Mouse (Mus musculus) heart, embryonic 14.5 days (tissue): ENCODE results near the gene Frrs1. TPM values are rescaled to one million over a fixed set of nuclear protein-coding genes. Genes with fewer than 3 reads are reported as not detected.
"Not testable (repeated sequence)": the region's sequence is repeated elsewhere in the genome, so short reads cannot be mapped to it uniquely, and the experiment has no call there.

Experiments used
- ATAC-seq: fragments of 200-750 bp; cut with Nextera tagmentation; 2 replicates; pipeline ENCODE4 v1.8.0; 2017; ENCODE audit warnings: low read depth, moderate TSS enrichment; ENCODE audit not compliant: insufficient number of reproducible peaks, insufficient read depth, low FRiP score
- H3K27ac ChIP-seq, 2 experiments: fragments of 200-500 bp in 1 of 2; fragments of 300-500 bp in 1 of 2; sonication (generic) in 1 of 2; replicated peaks in 1 of 2; 2 replicates each; pipeline ENCODE4 v1.5.1; 2012 to 2014; ENCODE audit warnings: low read depth in 2 of 2, low read length in 2 of 2, control low read depth in 1 of 2, mild to moderate bottlenecking in 1 of 2, mixed read lengths in 1 of 2; ENCODE audit not compliant: control insufficient read depth in 1 of 2, insufficient read depth in 1 of 2
- H3K27me3 ChIP-seq: fragments of 300-500 bp; sonication (generic); 2 replicates; pipeline ENCODE4 v1.6.1; 2014; ENCODE audit warnings: mild to moderate bottlenecking, low read length, control low read depth; ENCODE audit not compliant: control insufficient read depth, insufficient read depth
- H3K36me3 ChIP-seq: fragments of 300-500 bp; sonication (generic); 2 replicates; pipeline ENCODE4 v1.6.1; 2014; ENCODE audit warnings: mild to moderate bottlenecking, control low read depth, low read length, mixed read lengths; ENCODE audit not compliant: control insufficient read depth, insufficient read depth
- H3K4me1 ChIP-seq, 2 experiments: fragments of 200-500 bp in 1 of 2; fragments of 300-500 bp in 1 of 2; sonication (generic) in 1 of 2; 2 replicates each; pipeline ENCODE4 v1.6.1; 2012 to 2014; ENCODE audit warnings: low read length in 2 of 2, control low read depth in 1 of 2, mixed read lengths in 1 of 2; ENCODE audit not compliant: control insufficient read depth in 2 of 2, insufficient read depth in 2 of 2
- H3K4me2 ChIP-seq: fragments of 300-500 bp; sonication (generic); 2 replicates; pipeline ENCODE4 v1.6.1; 2014; ENCODE audit warnings: mild to moderate bottlenecking, low read length
- H3K4me3 ChIP-seq, 2 experiments: fragments of 200-500 bp in 1 of 2; fragments of 300-500 bp in 1 of 2; sonication (generic) in 1 of 2; 2 replicates each; pipeline ENCODE4 v1.5.1; 2012 to 2014; ENCODE audit warnings: low read length in 2 of 2, mild to moderate bottlenecking in 2 of 2, control low read depth in 1 of 2, low read depth in 1 of 2, moderate library complexity in 1 of 2; ENCODE audit not compliant: control insufficient read depth in 1 of 2, insufficient read depth in 1 of 2
- H3K9ac ChIP-seq: fragments of 300-500 bp; sonication (generic); 2 replicates; pipeline ENCODE4 v1.6.1; 2014; ENCODE audit warnings: mild to moderate bottlenecking, low read length
- H3K9me3 ChIP-seq: fragments of 300-500 bp; sonication (generic); 2 replicates; pipeline ENCODE4 v1.6.1; 2016; ENCODE audit warnings: low read length, control low read depth; ENCODE audit not compliant: control insufficient read depth
- WGBS: fragments of 180-500 bp; shearing (Covaris S2); extraction: QIAGEN DNeasy Blood & Tissue Kit; methylation state at CpG from one replicate; pipeline ENCODE4 v1.1.7; 2014; 5-methylcytosine and 5-hydroxymethylcytosine counted together
- polyA plus RNA-seq: library from polyadenylated mRNA; unstranded; fragments of >200 nt; fragmentation: Nextera tagmentation; extraction: Ambion mirVana; gene quantifications from 2 replicates; pipeline ENCODE4 v1.2.1, GENCODE M21; 2014

The Frrs1 gene
- polyA plus RNA-seq = 20.7 and 24.7 TPM in 2 replicates

DNA sequence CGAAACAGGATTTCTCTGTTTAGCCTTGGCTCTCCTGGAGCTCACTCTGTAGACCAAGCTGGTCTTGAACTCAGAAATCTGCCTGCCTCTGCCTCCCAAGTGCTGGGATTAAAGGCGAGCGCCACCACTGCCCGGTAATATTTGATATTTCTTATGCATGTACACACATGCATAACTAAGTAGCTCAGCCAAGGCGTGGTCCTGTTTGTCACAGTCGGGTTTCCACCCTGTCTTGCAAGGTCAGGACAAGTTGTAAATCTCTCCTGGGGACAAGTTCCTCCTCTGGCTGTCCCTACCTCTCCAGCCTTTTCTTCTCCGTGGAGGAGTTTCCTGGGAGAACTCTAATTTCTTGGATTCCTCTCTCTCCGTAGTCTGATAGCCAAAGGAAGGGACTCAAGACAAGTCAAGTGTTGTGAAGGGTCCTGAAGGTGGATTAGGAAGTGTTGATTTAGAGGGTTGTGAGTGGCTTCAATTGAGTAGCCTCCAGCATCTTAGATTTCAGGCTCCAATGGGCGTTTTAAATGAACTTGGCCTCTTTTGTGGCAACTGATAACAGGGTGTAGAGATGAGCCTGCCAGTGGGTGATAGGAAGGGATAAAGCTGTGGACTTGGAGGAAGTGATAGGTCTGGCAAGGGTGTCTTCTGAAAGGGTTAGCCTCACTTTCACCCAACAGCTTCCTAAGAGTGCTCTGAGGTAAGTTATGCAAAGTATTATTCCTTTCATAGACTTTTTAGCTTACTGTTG is at the start of gene Frrs1:
Gene Frrs1 (plus strand): TSS at position 524 of the 745 bp plus-strand sequence.
- 75% methylated on average over 9 of the region's 9 CpGs for WGBS
- Histone ChIP-seq H3K4me1 (no peaks in the 10 kb centered on the region), H3K27ac (no peak within 1 kb of the TSS), H3K9me3 (no peaks in the 10 kb centered on the region), H3K4me2 (no peak within 1 kb of the TSS), H3K4me3 (no peak within 1 kb of the TSS), H3K36me3 (no peaks in the 10 kb centered on the region), H3K9ac (no peak within 1 kb of the TSS), H3K27me3 (no peaks in the 10 kb centered on the region)
- ATAC-seq = no peak

DNA sequence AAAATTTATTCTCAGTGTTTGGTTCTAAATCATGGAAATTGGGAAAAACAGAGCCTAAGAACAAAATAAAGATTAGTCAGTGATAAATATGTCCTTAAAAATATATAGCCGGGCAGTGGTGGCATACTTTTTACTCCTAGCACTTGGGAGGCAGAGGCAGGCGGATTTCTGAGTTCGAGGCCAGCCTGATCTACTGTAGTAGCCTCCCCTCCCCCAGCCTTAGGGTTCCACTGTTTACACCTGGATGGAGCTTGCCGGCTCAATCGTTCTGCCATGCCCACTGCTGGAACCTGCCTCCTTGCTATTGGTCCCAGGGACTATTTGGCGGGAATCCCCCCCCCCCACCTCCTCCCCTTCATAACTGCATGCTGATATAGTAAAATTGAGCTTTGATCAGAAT is 48.9 kb upstream of the Frrs1 start:
- H3K4me1 ChIP-seq = peaks cover 3 to 12% of the 10 kb centered on the region in 2 experiments
- 88% methylated on average over 6 of the region's 6 CpGs for WGBS
- H3K4me2 ChIP-seq, H3K9ac ChIP-seq, H3K9me3 ChIP-seq, H3K4me3 ChIP-seq, H3K27me3 ChIP-seq, H3K27ac ChIP-seq, ATAC-seq, H3K36me3 ChIP-seq: not testable (repeated sequence)

DNA sequence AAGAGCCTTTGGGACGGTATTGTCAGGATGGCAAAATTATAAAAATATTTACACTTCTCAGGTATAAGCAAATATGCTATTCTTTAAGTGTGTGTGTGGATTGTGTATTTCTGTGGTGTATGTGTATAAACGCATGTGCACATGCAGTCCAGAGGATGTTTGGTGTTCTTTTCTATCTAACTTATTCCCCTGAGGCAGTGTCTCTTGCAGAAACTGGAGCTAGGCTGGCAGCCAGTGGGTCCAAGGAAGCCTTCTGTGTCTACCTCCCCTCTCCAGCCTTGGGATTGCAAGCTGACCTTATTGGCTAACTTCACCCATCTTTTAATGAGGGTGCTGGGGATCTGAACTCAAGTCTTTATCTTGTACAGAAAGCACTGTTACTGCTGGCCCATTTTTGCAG is 46.3 kb upstream of the Frrs1 start:
- H3K36me3 ChIP-seq = no peaks in the 10 kb centered on the region
- WGBS = 83% methylated on average over 2 of the region's 2 CpGs
- H3K27me3 ChIP-seq = no peaks in the 10 kb centered on the region
- no peak for ATAC-seq
- peaks cover 3 to 20% of the 10 kb centered on the region in 2 experiments for H3K4me1 ChIP-seq
- H3K4me3 ChIP-seq = no peak overlapping the region
- H3K9me3 ChIP-seq = no peaks in the 10 kb centered on the region
- no peak overlapping the region for H3K9ac ChIP-seq
- no peak overlapping the region for H3K27ac ChIP-seq
- no peak overlapping the region for H3K4me2 ChIP-seq

DNA sequence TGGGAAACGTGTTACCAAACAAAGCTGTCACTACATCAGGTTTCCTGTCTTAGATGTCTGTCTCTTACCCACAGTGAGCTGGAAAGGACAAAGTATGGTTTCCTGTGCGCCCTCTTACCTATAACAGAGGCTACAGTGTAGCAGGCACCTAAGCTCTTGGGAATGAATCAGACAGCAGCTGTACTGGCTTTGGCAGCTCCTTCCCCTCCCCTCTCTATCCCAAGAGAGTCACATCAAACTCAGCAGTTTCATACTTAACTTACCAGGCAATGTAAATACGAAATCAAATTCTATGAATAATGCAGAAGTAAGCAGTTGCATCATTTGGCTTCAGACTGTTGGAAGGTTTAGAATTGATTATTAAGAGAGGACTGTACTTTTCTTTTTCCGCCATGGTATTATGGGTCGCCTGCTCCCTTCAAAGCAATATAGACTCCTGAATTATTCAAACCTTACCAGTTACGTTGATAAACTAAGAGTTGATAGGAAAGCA is 43.9 kb upstream of the Frrs1 start:
- no peak overlapping the region for H3K4me2 ChIP-seq
- H3K27me3 ChIP-seq = no peaks in the 10 kb centered on the region
- WGBS = 81% methylated on average over 6 of the region's 6 CpGs
- no peak overlapping the region for H3K4me3 ChIP-seq
- no peaks in the 10 kb centered on the region for H3K36me3 ChIP-seq
- no peaks in the 10 kb centered on the region for H3K9me3 ChIP-seq
- H3K27ac ChIP-seq = no peak overlapping the region
- no peak overlapping the region for H3K9ac ChIP-seq
- peaks cover 0 to 14% of the 10 kb centered on the region in 2 experiments; a peak in 2 of 4 replicates for H3K4me1 ChIP-seq
- ATAC-seq = no peak

DNA sequence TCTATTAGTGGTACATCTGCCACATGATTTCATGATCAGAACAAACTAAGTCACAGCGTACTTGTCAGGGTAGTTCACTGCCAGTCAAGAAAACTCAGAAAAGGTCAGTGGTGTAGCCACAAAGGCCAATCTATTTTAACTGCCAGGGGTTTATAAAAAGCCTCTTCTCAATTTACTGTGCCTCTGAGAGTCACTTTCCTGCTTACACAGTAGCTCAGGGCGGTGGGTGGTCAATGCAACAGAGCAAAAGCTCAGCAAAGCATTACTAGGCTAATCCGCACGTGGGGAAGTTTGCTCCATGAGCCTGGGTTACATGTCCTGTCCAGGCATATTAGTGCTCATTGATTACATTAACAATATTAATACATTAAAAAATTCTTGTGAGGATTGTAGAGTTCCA is 43.3 kb upstream of the Frrs1 start:
- no peaks in the 10 kb centered on the region for H3K27me3 ChIP-seq
- H3K4me3 ChIP-seq = no peak overlapping the region
- H3K4me1 ChIP-seq = peaks cover 0 to 14% of the 10 kb centered on the region in 2 experiments; a peak in 2 of 4 replicates
- no peaks in the 10 kb centered on the region for H3K36me3 ChIP-seq
- ATAC-seq = no peak
- H3K9ac ChIP-seq = no peak overlapping the region
- WGBS = 77% methylated on average over 4 of the region's 4 CpGs
- no peak overlapping the region for H3K27ac ChIP-seq
- no peak overlapping the region for H3K4me2 ChIP-seq
- no peaks in the 10 kb centered on the region for H3K9me3 ChIP-seq

DNA sequence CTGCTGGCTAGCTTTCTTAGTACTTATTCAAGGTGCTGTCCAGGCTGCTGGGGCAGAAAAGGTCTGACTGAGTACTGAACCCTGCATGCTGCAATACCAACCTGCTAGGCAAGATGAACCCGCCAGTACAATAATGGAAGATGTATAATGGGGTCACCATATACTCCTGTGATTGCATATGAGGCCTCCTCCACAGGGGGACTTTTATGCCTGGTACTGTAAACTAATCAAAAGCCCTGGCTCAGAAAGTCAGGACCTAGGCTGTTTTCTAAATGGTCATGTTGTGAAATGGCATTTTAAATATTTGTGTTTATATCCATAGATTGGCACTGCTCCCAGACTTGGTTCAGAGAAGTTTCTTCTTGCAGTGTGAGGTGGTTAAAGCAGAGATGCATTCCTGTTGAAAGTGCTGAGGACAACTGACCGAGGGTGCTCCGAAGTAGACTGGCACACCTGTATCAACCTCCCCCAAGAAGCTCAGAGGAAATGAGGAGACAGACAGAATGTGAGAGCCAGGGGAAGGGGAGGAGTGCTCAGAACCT is 42.5 kb upstream of the Frrs1 start:
- no peak for ATAC-seq
- H3K9me3 ChIP-seq = no peaks in the 10 kb centered on the region
- no peak overlapping the region for H3K4me3 ChIP-seq
- no peak overlapping the region for H3K4me2 ChIP-seq
- H3K27ac ChIP-seq = no peak overlapping the region
- 64% methylated on average over 3 of the region's 3 CpGs for WGBS
- no peaks in the 10 kb centered on the region for H3K36me3 ChIP-seq
- no peak overlapping the region for H3K9ac ChIP-seq
- H3K27me3 ChIP-seq = no peaks in the 10 kb centered on the region
- H3K4me1 ChIP-seq = peaks cover 0 to 14% of the 10 kb centered on the region in 2 experiments; a peak in 2 of 4 replicates

DNA sequence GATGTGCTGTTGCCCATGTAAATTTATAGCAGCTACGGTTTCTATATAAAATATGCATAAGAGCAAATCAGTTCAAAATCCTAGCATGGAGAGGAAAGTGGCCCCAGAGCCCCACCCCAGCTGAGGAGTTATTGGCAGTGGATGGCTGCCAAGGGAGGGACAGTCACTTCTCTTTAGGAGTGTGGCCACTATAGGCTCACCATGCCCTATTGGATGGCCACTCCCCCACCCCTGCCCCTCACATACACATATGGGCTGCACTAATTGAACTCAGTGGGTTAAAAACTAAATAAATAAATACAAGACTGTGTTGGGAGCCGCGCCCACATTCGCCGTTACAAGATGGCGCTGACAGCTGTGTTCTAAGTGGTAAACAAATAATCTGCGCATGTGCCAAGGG is 42.0 kb upstream of the Frrs1 start:
- H3K9ac ChIP-seq = no peak overlapping the region
- WGBS = 98% methylated on average over 6 of the region's 7 CpGs

More for the DNA sequence above, 42.0 kb upstream of the Frrs1 start:
- Histone ChIP-seq H3K4me3 (no peak overlapping the region), H3K36me3 (no peaks in the 10 kb centered on the region), H3K4me2 (no peak overlapping the region), H3K27ac (no peak overlapping the region), H3K9me3 (no peaks in the 10 kb centered on the region), H3K4me1 (peaks cover 0 to 12% of the 10 kb centered on the region in 2 experiments; a peak in 2 of 4 replicates), H3K27me3 (no peaks in the 10 kb centered on the region)
- ATAC-seq = no peak
